Mouse (Mus musculus): ENCODE measurements around the gene Timp1.

GRCm38 (mm10) chrX:20869962-20870513 lies at the start of gene Timp1:
- TF ChIP-seq CTCF (conservative IDR thresholded peaks at IDR 0.05; ENCODE audit: insufficient read depth, insufficient read length, low read depth, low read length) (no peak), POLR2A (IDR thresholded peaks at IDR 0.05; ENCODE audit: low read depth, low read length) (no peak)

Measured in kidney, adult 2 months (tissue).